Mouse (Mus musculus) kidney, postnatal 0 days (tissue): Measurements from ENCODE around the gene Mtor. TPM values are rescaled to one million over a fixed set of nuclear protein-coding genes. Genes with fewer than 3 reads are reported as not detected.

ENCODE experiments used
- ATAC-seq: fragments of 200-750 bp; cut with Nextera tagmentation; replicated peaks from 2 replicates; pipeline ENCODE4 v1.8.0; 2017; ENCODE audit warnings: low read depth, moderate number of reproducible peaks, moderate TSS enrichment, moderate library complexity; ENCODE audit not compliant: low FRiP score
- DNase-seq: peaks from one replicate; pipeline ENCODE4 v3.0.0-alpha.2; 2016; ENCODE audit warnings: low spot score
- H3K27ac ChIP-seq: fragments of 300-500 bp; sonication (generic); 2 replicates; pipeline ENCODE4 v1.5.1; 2014; ENCODE audit warnings: mild to moderate bottlenecking
- H3K27me3 ChIP-seq: fragments of 300-500 bp; sonication (generic); 2 replicates; pipeline ENCODE4 v1.6.1; 2014; ENCODE audit warnings: low read length, mixed read lengths; ENCODE audit not compliant: insufficient read depth
- H3K36me3 ChIP-seq: fragments of 300-500 bp; sonication (generic); 2 replicates; pipeline ENCODE4 v1.6.1; 2014; ENCODE audit warnings: low read length, mixed read lengths; ENCODE audit not compliant: insufficient read depth
- H3K4me1 ChIP-seq: fragments of 300-500 bp; sonication (generic); replicated peaks from 2 replicates; pipeline ENCODE4 v1.6.1; 2014; ENCODE audit warnings: antibody characterized with exemption, low read length, mixed read lengths; ENCODE audit not compliant: insufficient read depth
- H3K4me2 ChIP-seq: fragments of 300-500 bp; sonication (generic); 2 replicates; pipeline ENCODE4 v1.6.1; 2014; ENCODE audit warnings: mild to moderate bottlenecking, low read length, moderate library complexity, mixed read lengths
- H3K4me3 ChIP-seq: fragments of 300-500 bp; sonication (generic); replicated peaks from 2 replicates; pipeline ENCODE4 v1.5.1; 2014; ENCODE audit warnings: low read depth, low read length
- H3K9ac ChIP-seq: fragments of 300-500 bp; sonication (generic); 2 replicates; pipeline ENCODE4 v1.6.1; 2014; ENCODE audit warnings: low read depth, low read length
- H3K9me3 ChIP-seq: fragments of 300-500 bp; sonication (generic); replicated peaks from 2 replicates; pipeline ENCODE4 v1.6.1; 2016; ENCODE audit warnings: low read length, inconsistent platforms, mixed read lengths
- CTCF ChIP-seq: IDR thresholded peaks from 2 replicates; pipeline ENCODE4 v1.5.1; 2016; ENCODE audit warnings: antibody characterized with exemption, low read depth, mild to moderate bottlenecking, moderate library complexity
- WGBS: fragments of 180-500 bp; shearing (Covaris S2); extraction: QIAGEN DNeasy Blood & Tissue Kit; methylation state at CpG from one replicate; pipeline ENCODE4 v1.1.7; 2014; 5-methylcytosine and 5-hydroxymethylcytosine counted together
- polyA plus RNA-seq: library from polyadenylated mRNA; unstranded; fragments of >200 nt; fragmentation: Nextera tagmentation; extraction: Ambion mirVana; gene quantifications from 2 replicates; pipeline ENCODE4 v1.2.1, GENCODE M21; 2015

Mtor gene
- polyA plus RNA-seq, 1 experiment from 2014 or later = 21.6 TPM

- Histone ChIP-seq H3K4me1 (0 out of 2 replicates have a peak, but pooled peaks cover 7% of the 10 kb centered on the region), H3K4me3 (peak overlapping the region; percentile 88), H3K36me3 (peaks cover 24% of the 10 kb centered on the region), H3K27me3 (no peaks in the 10 kb centered on the region; the same call in 1 of the 2 replicates), H3K27ac (no peak overlapping the region), H3K9ac (peak overlapping the region; percentile 69), H3K9me3 (no peaks in the 10 kb centered on the region), H3K4me2 (peak overlapping the region; percentile 88)
- WGBS = under 1% methylated on average over 52 of the region's 53 CpGs
- no peak for TF ChIP-seq CTCF
- ATAC-seq = no peak; the same call in none of the 2 replicates
- no peak for DNase-seq
These were observed 143.4 kb downstream of the Mtor start for GRCm38 (mm10) chr4:148591637-148592380.

GRCm38 (mm10) chr4:148593996-148594395, 145.6 kb downstream of the Mtor start:
- Histone ChIP-seq H3K27ac (no peak overlapping the region), H3K9me3 (no peaks in the 10 kb centered on the region), H3K9ac (no peak overlapping the region), H3K27me3 (no peaks in the 10 kb centered on the region), H3K4me3 (no peak overlapping the region), H3K4me2 (no peak overlapping the region), H3K36me3 (peaks cover 33% of the 10 kb centered on the region), H3K4me1 (0 out of 2 replicates have a peak, but pooled peaks cover 7% of the 10 kb centered on the region)
- ATAC-seq (no peak), DNase-seq (no peak)
- TF ChIP-seq CTCF = no peak
- WGBS = 92% methylated on average over 11 of the region's 11 CpGs

- TF ChIP-seq CTCF = no peak
- DNase-seq = no peak
- Histone ChIP-seq H3K27ac (no peak overlapping the region), H3K4me2 (no peak overlapping the region), H3K4me3 (no peak overlapping the region), H3K27me3 (no peaks in the 10 kb centered on the region), H3K9me3 (no peaks in the 10 kb centered on the region), H3K36me3 (peaks cover 33% of the 10 kb centered on the region), H3K4me1 (0 out of 2 replicates have a peak, but pooled peaks cover 2% of the 10 kb centered on the region), H3K9ac (no peak overlapping the region)
- WGBS = 87% methylated on average over 6 of the region's 6 CpGs
- no peak for ATAC-seq
These were observed 147.5 kb downstream of the Mtor start for GRCm38 (mm10) chr4:148595916-148596315.

- no peaks in the 10 kb centered on the region for H3K9me3 ChIP-seq
- 96% methylated on average over 3 of the region's 3 CpGs for WGBS
These were observed 148.3 kb downstream of the Mtor start for GRCm38 (mm10) chr4:148596731-148597130.

GRCm38 (mm10) chr4:148598826-148599225, 150.4 kb downstream of the Mtor start:
- ATAC-seq (no peak), DNase-seq (no peak)
- Histone ChIP-seq H3K27me3 (no peaks in the 10 kb centered on the region), H3K9me3 (no peaks in the 10 kb centered on the region), H3K4me3 (no peak overlapping the region), H3K27ac (no peak overlapping the region), H3K4me1 (no peaks in the 10 kb centered on the region), H3K36me3 (peaks cover 28% of the 10 kb centered on the region), H3K4me2 (no peak overlapping the region), H3K9ac (no peak overlapping the region)
- TF ChIP-seq CTCF = no peak
- 94% methylated on average over 12 of the region's 12 CpGs for WGBS

More at GRCm38 (mm10) chr4:148596731-148597130, 148.3 kb downstream of the Mtor start:
- Histone ChIP-seq H3K4me1 (0 out of 2 replicates have a peak, but pooled peaks cover 2% of the 10 kb centered on the region), H3K36me3 (peaks cover 33% of the 10 kb centered on the region), H3K4me2 (no peak overlapping the region), H3K27me3 (no peaks in the 10 kb centered on the region), H3K4me3 (no peak overlapping the region), H3K9ac (no peak overlapping the region), H3K27ac (no peak overlapping the region)
- no peak for TF ChIP-seq CTCF
- ATAC-seq (no peak), DNase-seq (no peak)

GRCm38 (mm10) chr4:148600316-148600715, 151.9 kb downstream of the Mtor start:
- Histone ChIP-seq H3K27ac (no peak overlapping the region), H3K36me3 (peaks cover 13% of the 10 kb centered on the region; the same call in 1 of the 2 replicates), H3K9ac (no peak overlapping the region), H3K4me1 (no peaks in the 10 kb centered on the region), H3K9me3 (no peaks in the 10 kb centered on the region), H3K4me3 (no peak overlapping the region), H3K27me3 (no peaks in the 10 kb centered on the region), H3K4me2 (no peak overlapping the region)
- no peak for TF ChIP-seq CTCF
- ATAC-seq (no peak), DNase-seq (no peak)
- 83% methylated on average over 4 of the region's 4 CpGs for WGBS
